Mouse (Mus musculus) spleen, adult 2 months (tissue): ENCODE results near the gene Cd55.

Experiments used
- CTCF ChIP-seq: fragments of 200-500 bp; IDR thresholded peaks from 2 replicates; pipeline ENCODE4 v1.5.1; 2011; ENCODE audit warnings: mild to moderate bottlenecking, inconsistent platforms; ENCODE audit not compliant: insufficient read depth, insufficient read length, insufficient replicate concordance; ENCODE audit errors: extremely low read depth
- POLR2A ChIP-seq: fragments of 200-500 bp; IDR thresholded peaks from 2 replicates; pipeline ENCODE4 v1.6.1; 2011; ENCODE audit warnings: low read depth, low read length, inconsistent platforms

DNA sequence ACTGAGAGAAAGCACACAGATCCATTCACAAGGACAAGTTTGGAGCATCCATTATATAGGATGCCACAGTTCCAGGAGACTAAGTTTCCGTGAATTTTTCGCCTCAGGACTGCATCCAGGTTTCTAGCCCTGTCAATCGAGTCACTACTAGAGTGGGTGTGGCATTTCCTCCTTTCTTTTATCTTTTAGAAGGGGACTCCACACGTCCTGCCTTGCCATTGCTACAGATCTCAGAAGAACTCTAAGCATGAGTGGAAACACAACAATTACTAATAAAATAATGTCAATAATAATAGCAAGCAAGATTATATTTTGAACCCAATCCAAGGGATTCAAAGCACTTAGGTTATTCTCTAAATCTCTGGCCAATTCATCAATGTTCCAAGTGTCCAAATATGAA, 31.6 kb downstream of the Cd55 start:
- no peak for TF ChIP-seq POLR2A
- TF ChIP-seq CTCF, result no peak
